Mouse (Mus musculus): ENCODE measurements at regions not wholly inside any gene's neighbourhood (a gene's known extent, or its start where the extent isn't known, plus 50 kb on each side); places are given as distances from the start of the nearest gene placed in this dataset.
A peak's percentile ranks its signal among the peaks of the same experiment; 100 is the strongest.

- Histone ChIP-seq H3K4me1 (peaks cover 43% of the 10 kb centered on the region), H3K27me3 (peaks cover 11% of the 10 kb centered on the region; the same call in 1 of the 2 replicates), H3K36me3 (ENCODE audit: poor library complexity, severe bottlenecking) (no peaks in the 10 kb centered on the region), H3K4me2 (peak overlapping the region; percentile 47), H3K4me3 (peak overlapping the region; percentile 13; the same call in 1 of the 2 replicates), H3K9ac (peak overlapping the region; percentile 45; the same call in 1 of the 2 replicates), H3K9me3 (replicated peaks) (no peaks in the 10 kb centered on the region), H3K27ac (peak overlapping the region; percentile 41)
- peak; percentile 69 for ATAC-seq
- WGBS, result 19% methylated on average over 18 of the region's 18 CpGs
Measured at GRCm38 (mm10) chr2:105615891-105616733, 52.6 kb upstream of the Pax6 start.
